Mouse (Mus musculus) urinary bladder, postnatal 0 days (tissue): ENCODE measurements around the gene Rsad1. TPM values are rescaled to one million over a fixed set of nuclear protein-coding genes. Genes with fewer than 3 reads are reported as not detected.

Source experiments
- polyA plus RNA-seq: library from polyadenylated mRNA; unstranded; fragments of >200 nt; fragmentation: Nextera tagmentation; extraction: Ambion mirVana; gene quantifications from 2 replicates; pipeline ENCODE4 v1.2.1, GENCODE M21; 2015

Rsad1 gene
- polyA plus RNA-seq, result 2.2 and 3.3 TPM in 2 replicates

GRCm38 (mm10) chr11:94548888-94549690 lies at the start of gene Rsad1:
TSS of gene Rsad1 (minus strand) at chr11:94549255.

GRCm38 (mm10) chr11:94564437-94565150 lies 15.5 kb upstream of the Rsad1 start, which contains the start of gene Chad:
TSS of gene Chad (plus strand) at chr11:94565047.

GRCm38 (mm10) chr11:94521219-94521843 lies 27.7 kb downstream of the Rsad1 start, which contains the start of gene Mycbpap:
TSS of gene Mycbpap (minus strand) at chr11:94521742.

GRCm38 (mm10) chr11:94499661-94500152 lies 49.3 kb downstream of the Rsad1 start, which contains the start of gene Epn3:
TSS of gene Epn3 (minus strand) at chr11:94499974.

Other genes with a start within 250 kb of the Rsad1 start
- 44.7 and 52.8 TPM in 2 replicates for gene Luc7l3, start 227.3 kb downstream of the Rsad1 start, polyA plus RNA-seq
- gene Ankrd40, start 221.3 kb downstream of the Rsad1 start, polyA plus RNA-seq, result 13.3 TPM in 2 replicates
- 36.0 and 41.3 TPM in 2 replicates for gene Abcc3, start 156.3 kb downstream of the Rsad1 start, polyA plus RNA-seq
- gene Cacna1g, start 75.1 kb downstream of the Rsad1 start, polyA plus RNA-seq, result 2.3 and 2.5 TPM in 2 replicates
- 0.16 and 0.23 TPM in 2 replicates for gene Spata20, start 63.1 kb downstream of the Rsad1 start, polyA plus RNA-seq
- gene Epn3, start 49.3 kb downstream of the Rsad1 start, polyA plus RNA-seq, result 18.2 and 22.5 TPM in 2 replicates
- gene Mycbpap, start 27.5 kb downstream of the Rsad1 start, polyA plus RNA-seq, result 0.41 and 1.2 TPM in 2 replicates
- gene Chad, start 15.8 kb upstream of the Rsad1 start, polyA plus RNA-seq, result 0.58 and 0.79 TPM in 2 replicates
- 2.6 and 2.8 TPM in 2 replicates for gene Acsf2, start 52.6 kb upstream of the Rsad1 start, polyA plus RNA-seq
- 112 and 135 TPM in 2 replicates for gene Lrrc59, start 80.5 kb upstream of the Rsad1 start, polyA plus RNA-seq
- 122 and 124 TPM in 2 replicates for gene Mrpl27, start 104.5 kb upstream of the Rsad1 start, polyA plus RNA-seq
- 2.9 and 3.7 TPM in 2 replicates for gene Eme1, start 104.7 kb upstream of the Rsad1 start, polyA plus RNA-seq
- gene Xylt2, start 128.3 kb upstream of the Rsad1 start, polyA plus RNA-seq, result 10.7 and 10.9 TPM in 2 replicates
- gene Gm11541, start 155.2 kb upstream of the Rsad1 start, polyA plus RNA-seq, result 0.07 and 0.12 TPM in 2 replicates
- 0.11 TPM in 1 of 2 replicates, not detected in the other for gene Cdc34b, start 192.5 kb upstream of the Rsad1 start, polyA plus RNA-seq
- gene Tmem92, start 233.4 kb upstream of the Rsad1 start, polyA plus RNA-seq, result not detected in 2 replicates